Mouse (Mus musculus) T-cell, adult 66 days (primary cell): ENCODE data around the gene Fbxw13. TPM values are rescaled to one million over a fixed set of nuclear protein-coding genes. Genes with fewer than 3 reads are reported as not detected.

Experiments
- total RNA-seq, 2 experiments: library from RNA; stranded (reverse); gene quantifications; 3 replicates in 1 of 2; 4 replicates in 1 of 2; pipeline ENCODE4 v1.2.4; 2023

Fbxw13 gene
- total RNA-seq, result not detected

GRCm38 (mm10) chr9:109195875-109196274 lies at the start of gene Fbxw13:
Fbxw13 (minus strand) TSS chr9:109195975.

GRCm38 (mm10) chr9:109234654-109235053 lies 38.9 kb upstream of the Fbxw13 start, which contains the start of gene Fbxw20:
Fbxw20 (minus strand) TSS chr9:109234754.

DNA sequence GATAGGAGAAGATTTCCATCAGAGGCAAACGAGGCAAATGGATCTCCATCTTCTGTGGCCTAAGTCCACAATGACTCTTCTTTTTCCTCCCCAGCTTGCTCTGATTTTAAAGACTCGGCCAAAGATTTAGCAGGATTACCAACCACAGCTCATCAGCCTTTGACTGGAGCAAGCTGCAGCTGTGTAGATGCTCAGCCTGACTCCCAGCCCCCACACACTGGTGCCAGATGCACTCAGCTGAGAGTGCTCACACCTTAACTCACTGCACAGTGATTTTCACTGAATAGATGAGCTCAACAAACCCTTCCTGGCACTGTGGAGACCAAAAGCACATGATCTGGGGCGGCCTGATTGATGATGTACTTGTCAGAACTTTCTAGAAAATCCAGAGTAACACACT lies 33.8 kb downstream of the Fbxw13 start, which contains the start of gene Fbxw21:
TSS of gene Fbxw21 (minus strand) at position 101 of the 400 bp plus-strand sequence.

Other genes starting within 250 kb of the Fbxw13 start
- gene Col7a1, start 242.4 kb downstream of the Fbxw13 start, total RNA-seq, result 1 to 10 TPM; 3.8 to 5.5 TPM
- not detected for gene Ucn2, start 210.0 kb downstream of the Fbxw13 start, total RNA-seq
- gene Pfkfb4, start 204.2 kb downstream of the Fbxw13 start, total RNA-seq, result 10 to 100 TPM; 14.0 to 15.2 TPM
- 1,000 to 10,000 TPM; 2,642 to 2,894 TPM for gene Shisa5, start 157.4 kb downstream of the Fbxw13 start, total RNA-seq
- gene Trex1, start 136.2 kb downstream of the Fbxw13 start, total RNA-seq, result 10 to 100 TPM; 15.0 to 18.6 TPM
- 10 to 100 TPM; 37.6 to 38.0 TPM for gene Atrip, start 121.9 kb downstream of the Fbxw13 start, total RNA-seq
- 10 to 100 TPM in 1 of 2 experiments, 1 to 10 TPM in 1; 8.0 to 12.0 TPM for gene Ccdc51, start 113.5 kb downstream of the Fbxw13 start, total RNA-seq
- gene Tma7, start 113.4 kb downstream of the Fbxw13 start, total RNA-seq, result 100 to 1,000 TPM; 310 to 372 TPM
- gene Plxnb1, start 100.6 kb downstream of the Fbxw13 start, total RNA-seq, result 1 to 10 TPM; 2.6 to 4.7 TPM
- gene Fbxw21, start 33.9 kb downstream of the Fbxw13 start, total RNA-seq, result not detected
- gene Fbxw20, start 38.8 kb upstream of the Fbxw13 start, total RNA-seq, result not detected
- gene Fbxw14, start 91.7 kb upstream of the Fbxw13 start, total RNA-seq, result not detected
- not detected for gene Fbxw28, start 143.7 kb upstream of the Fbxw13 start, total RNA-seq
- gene Fbxw22, start 208.3 kb upstream of the Fbxw13 start, total RNA-seq, result not detected